In genomic region chr12:119527760-119528159, GRCm38 (mm10) we compare ENCODE assay signal across 25 mouse cellular contexts.
DNase-seq lines count a peak whose midpoint lies in the region; ATAC-seq and TF ChIP-seq lines count a peak whose summit lies in the region.
"Had no signal": no experiment of that assay in that cellular context is flagged by ENCODE, and none has a peak within 500 bp of the region (broad histone marks: within the 10 kb centered on the region; RNA-seq: fewer than 3 reads in every experiment).

No protein-coding gene starts in this region.

- DNase-seq in heart, adult 11 months: peak; percentile 84
- no peak for DNase-seq in heart, postnatal 4 days
- DNase-seq in kidney, postnatal 0 days (ENCODE audit: low spot score): no peak
- no peak for DNase-seq in kidney, adult 18-20 months
- no peak for DNase-seq in lung, postnatal 36 days
- DNase-seq in adrenal gland, postnatal 4 days (ENCODE audit: low spot score in 2 of 2): no peak
- DNase-seq: adrenal gland, postnatal 14 days; cerebellum, adult 2 months; cerebellum, postnatal 14 days; gastrocnemius, adult 2 months; gastrocnemius, postnatal 36 days; heart, postnatal 14 days; kidney, adult 8-10 months; kidney, postnatal 10 days; layer of hippocampus, postnatal 36 days; left cerebral cortex, postnatal 4 days; lung, embryonic 14.5 days had no signal

- no peaks in the 10 kb centered on the region for H3K4me1 ChIP-seq in kidney, postnatal 0 days (replicated peaks; ENCODE audit: insufficient read depth, low read length)
- no peaks in the 10 kb centered on the region for H3K4me1 ChIP-seq in lung, embryonic 15.5 days
- H3K4me1 ChIP-seq: intestine, embryonic 15.5 days; megakaryocyte, embryonic 14.5 days; stomach, embryonic 15.5 days had no signal

- no peak for TF ChIP-seq CTCF in kidney, postnatal 0 days (IDR thresholded peaks at IDR 0.05; ENCODE audit: low read depth)

- no peak overlapping the region for H3K4me2 ChIP-seq in kidney, postnatal 0 days (ENCODE audit: low read length)
- H3K4me2 ChIP-seq in lung, embryonic 15.5 days: no peak overlapping the region
- H3K4me2 ChIP-seq: intestine, embryonic 15.5 days; lung, embryonic 14.5 days; stomach, embryonic 15.5 days had no signal

- H3K9me3 ChIP-seq in kidney, postnatal 0 days (replicated peaks; ENCODE audit: low read length): no peaks in the 10 kb centered on the region
- H3K9me3 ChIP-seq in lung, embryonic 15.5 days: no peaks in the 10 kb centered on the region
- H3K9me3 ChIP-seq: intestine, embryonic 15.5 days; stomach, embryonic 15.5 days had no signal

- H3K9ac ChIP-seq in kidney, postnatal 0 days (ENCODE audit: low read depth, low read length): no peak overlapping the region
- no peak overlapping the region for H3K9ac ChIP-seq in lung, embryonic 15.5 days
- H3K9ac ChIP-seq: intestine, embryonic 15.5 days; lung, embryonic 14.5 days; stomach, embryonic 15.5 days had no signal

- ATAC-seq in kidney, postnatal 0 days (replicated peaks; ENCODE audit: low FRiP score, low read depth): 0 out of 2 replicates have a peak, but pooled peaks have one; percentile 40
- ATAC-seq in lung, embryonic 15.5 days (ENCODE audit: borderline replicate concordance, extremely low read depth, low FRiP score, low TSS enrichment): peak; percentile 35; the same call in 1 of the 2 replicates
- ATAC-seq in megakaryocyte, adult 5-6 weeks (ENCODE audit: poor library complexity, severe bottlenecking): peak; percentile 9; the same call in 1 of the 2 replicates
- ATAC-seq: CD4-positive, CD25-positive, alpha-beta regulatory T cell, adult 4 months; forebrain, embryonic 16.5 days; hindbrain, embryonic 16.5 days; intestine, embryonic 15.5 days had no signal

- 84% methylated on average over 2 of the region's 2 CpGs for WGBS in kidney, postnatal 0 days
- 75% methylated on average over 2 of the region's 2 CpGs for WGBS in lung, embryonic 15.5 days

- no peaks in the 10 kb centered on the region for H3K36me3 ChIP-seq in kidney, postnatal 0 days (ENCODE audit: insufficient read depth, low read length)
- no peaks in the 10 kb centered on the region for H3K36me3 ChIP-seq in lung, embryonic 15.5 days
- H3K36me3 ChIP-seq: intestine, embryonic 15.5 days; stomach, embryonic 15.5 days had no signal

- H3K27ac ChIP-seq in kidney, postnatal 0 days: no peak overlapping the region
- H3K27ac ChIP-seq in lung, embryonic 15.5 days: no peak overlapping the region
- H3K27ac ChIP-seq: gastrocnemius, adult 2 months; intestine, embryonic 15.5 days; stomach, embryonic 15.5 days had no signal

- no peaks in the 10 kb centered on the region for H3K27me3 ChIP-seq in kidney, postnatal 0 days (ENCODE audit: insufficient read depth, low read length)
- no peaks in the 10 kb centered on the region for H3K27me3 ChIP-seq in lung, embryonic 15.5 days
- H3K27me3 ChIP-seq: intestine, embryonic 15.5 days; megakaryocyte, embryonic 14.5 days; stomach, embryonic 15.5 days had no signal

- H3K4me3 ChIP-seq in kidney, postnatal 0 days (replicated peaks; ENCODE audit: low read depth, low read length): no peak overlapping the region
- H3K4me3 ChIP-seq in lung, embryonic 15.5 days: no peak overlapping the region
- H3K4me3 ChIP-seq: gastrocnemius, adult 2 months; intestine, embryonic 15.5 days; stomach, embryonic 15.5 days had no signal
